Mouse (Mus musculus) C2C12 (cell line): ENCODE results near the gene Dync1i1.

Source experiments
- CTCF ChIP-seq: IDR thresholded peaks from one replicate; pipeline ENCODE4 v1.5.1; 2011; ENCODE audit not compliant: control insufficient read depth, insufficient read depth, insufficient read length
- MAX ChIP-seq: IDR thresholded peaks from one replicate; pipeline ENCODE4 v1.6.1; 2011; ENCODE audit warnings: mild to moderate bottlenecking, control low read depth
- USF1 ChIP-seq: IDR thresholded peaks from one replicate; pipeline ENCODE4 v1.6.1; 2011; ENCODE audit warnings: low read depth, mild to moderate bottlenecking, control low read depth, moderate library complexity

- TF ChIP-seq CTCF, result no peak
- no peak for TF ChIP-seq MAX
- no peak for TF ChIP-seq USF1
Observed at GRCm38 (mm10) chr6:5867221-5867620, 141.8 kb downstream of the Dync1i1 start.
